Mouse (Mus musculus): Measurements from ENCODE around the gene Dynlrb2.

Gene Dynlrb2

DNA sequence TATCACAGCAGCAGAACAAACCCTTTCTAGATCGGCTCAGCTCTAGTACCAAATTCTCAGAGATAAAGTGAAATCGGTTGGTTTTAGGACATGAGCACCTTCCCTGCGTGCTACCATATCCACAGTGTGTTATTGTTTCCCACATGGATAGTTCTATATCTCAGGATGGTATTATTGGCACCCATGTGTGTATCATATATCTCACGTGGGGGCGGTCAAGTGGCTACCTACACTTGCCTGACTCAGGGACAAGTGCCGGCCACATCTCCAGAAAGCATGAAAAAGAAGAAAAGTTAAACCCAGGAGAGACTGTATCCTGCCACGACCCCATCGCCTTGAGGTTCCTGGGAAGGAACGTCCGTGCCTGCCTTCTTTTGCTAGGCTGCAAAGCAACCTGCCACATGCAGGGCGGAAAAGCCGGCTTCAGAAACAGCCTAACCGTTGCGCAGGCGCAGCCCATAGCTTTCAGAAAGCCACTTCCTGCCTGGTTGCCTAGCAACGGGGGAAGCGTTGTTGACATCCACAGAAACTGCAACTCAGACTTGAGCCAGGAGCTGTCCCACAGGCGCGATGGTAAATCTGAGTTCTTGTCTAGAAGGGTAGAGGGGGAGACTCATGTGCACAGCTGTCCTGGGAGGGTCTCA, at the start of gene Dynlrb2:
Gene Dynlrb2 (plus strand): TSS at position 498 of the 644 bp plus-strand sequence.
- DNase-seq (ENCODE audit: low spot score) = peak; percentile 91

DNA sequence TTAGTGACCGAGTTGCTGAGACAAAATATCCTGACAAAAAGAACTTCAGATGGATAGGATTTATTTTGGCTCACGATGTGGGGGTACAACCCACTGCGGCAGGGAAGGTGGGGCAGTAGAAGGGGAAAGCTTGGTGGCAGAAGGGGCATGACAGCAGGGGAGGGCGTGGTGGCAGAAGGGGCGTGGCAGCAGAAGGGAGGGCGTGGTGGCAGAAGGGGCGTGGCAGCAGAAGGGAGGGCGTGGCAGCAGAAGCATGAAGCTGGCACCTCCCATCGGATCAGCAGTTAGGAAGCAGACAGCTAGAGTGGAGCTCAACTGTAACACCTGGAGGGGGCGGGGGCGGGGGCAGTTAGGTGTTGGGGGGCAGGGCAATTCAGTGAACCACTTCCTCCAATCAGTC, 46.2 kb upstream of the Dynlrb2 start:
- DNase-seq (ENCODE audit: low spot score) = no peak

DNA sequence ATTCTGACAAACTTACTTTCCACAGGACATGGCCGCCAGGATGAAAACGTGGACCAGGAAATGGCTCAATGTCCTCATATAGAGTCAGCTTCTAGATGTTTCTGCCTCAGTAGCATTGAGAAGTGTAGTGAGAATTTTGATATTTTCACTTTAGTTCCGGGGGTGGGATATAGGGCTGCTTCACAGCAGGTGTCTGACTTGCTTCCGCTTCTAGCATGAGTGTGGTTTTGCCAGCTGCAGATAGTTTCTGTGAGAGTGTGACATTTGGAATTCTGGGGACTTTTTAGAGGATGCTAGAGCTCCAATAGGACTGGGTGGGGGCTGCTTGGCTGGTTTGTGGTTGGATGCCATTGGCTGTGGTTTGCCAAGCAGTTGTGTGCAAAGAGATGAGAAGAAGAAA, 43.3 kb upstream of the Dynlrb2 start:
- DNase-seq (ENCODE audit: low spot score) = no peak

DNA sequence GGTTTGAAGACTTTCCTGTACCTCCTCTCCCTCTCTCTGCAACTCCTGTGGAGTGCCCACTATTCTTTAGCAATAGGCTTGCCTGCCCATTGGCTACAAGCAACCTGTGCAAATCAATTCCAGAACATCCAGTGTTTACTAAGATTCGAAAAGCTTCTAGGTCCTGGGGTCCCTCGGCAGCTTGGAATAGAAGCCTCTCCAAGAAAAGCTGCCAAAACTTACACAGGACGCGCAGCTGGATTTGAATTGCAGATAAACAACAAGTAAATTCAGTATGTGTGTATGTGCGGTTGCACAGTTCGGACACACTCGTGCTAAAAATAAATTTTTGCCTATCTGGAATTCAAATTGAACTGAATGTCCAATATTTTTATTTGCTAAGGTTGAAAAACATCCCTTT, 38.2 kb upstream of the Dynlrb2 start:
- DNase-seq (ENCODE audit: low spot score) = no peak

DNA sequence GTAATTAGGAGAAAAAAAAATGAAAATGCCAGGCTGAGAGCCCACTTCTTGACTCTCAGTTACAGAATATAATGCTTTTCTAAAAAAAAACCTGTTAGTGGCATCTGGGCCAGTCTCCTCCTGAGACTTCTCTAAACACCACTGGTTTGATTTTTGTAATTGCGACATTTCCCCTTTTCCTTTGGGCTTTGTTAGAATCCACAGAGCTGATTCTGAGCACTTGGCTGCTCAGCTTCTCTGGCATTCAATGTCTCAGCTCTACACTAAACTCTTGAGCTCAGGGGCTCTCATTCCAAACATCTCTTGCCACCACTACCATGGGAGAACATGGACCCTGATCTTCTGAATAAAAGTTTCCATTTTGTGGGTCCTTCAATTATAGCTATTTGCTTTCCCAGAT, 37.7 kb upstream of the Dynlrb2 start:
- no peak for DNase-seq (ENCODE audit: low spot score)

DNA sequence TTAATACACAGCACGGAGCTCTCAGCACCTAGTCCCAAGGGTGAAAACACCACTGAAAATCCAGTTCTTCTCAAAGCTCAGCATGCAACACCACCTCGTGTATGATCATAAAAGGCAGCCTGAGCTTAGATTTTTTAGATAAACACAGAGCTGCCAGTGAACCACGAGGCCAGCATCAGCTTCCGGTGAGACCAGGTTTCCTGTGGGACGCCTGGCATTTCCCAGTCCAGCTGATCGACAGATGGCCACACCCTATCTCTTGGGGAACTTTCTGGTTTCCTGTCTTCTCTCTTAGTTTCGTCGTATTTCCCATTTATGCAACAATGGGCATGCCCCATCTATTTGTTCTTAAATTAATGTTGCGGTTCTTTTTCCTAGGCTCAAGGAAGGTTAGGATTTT, 26.8 kb upstream of the Dynlrb2 start:
- no peak for DNase-seq (ENCODE audit: low spot score)

DNA sequence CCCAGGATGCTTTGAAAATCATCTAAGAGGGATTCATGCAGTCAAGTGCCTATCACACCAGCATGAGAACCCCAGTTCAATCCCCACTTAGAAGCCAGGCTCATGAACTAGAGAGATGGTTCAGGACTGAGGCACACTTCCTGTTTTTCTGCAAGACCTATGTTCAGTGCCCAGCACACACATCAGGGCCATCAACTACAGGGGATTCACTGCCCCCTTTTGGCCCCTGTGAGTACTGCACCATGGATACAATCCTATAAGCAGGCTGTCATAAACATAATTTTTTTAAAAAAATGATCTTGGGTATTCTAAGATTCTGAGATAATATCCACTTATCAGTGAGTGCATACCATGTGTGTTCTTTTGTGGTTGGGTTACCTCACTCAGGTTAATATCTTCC, 26.1 kb upstream of the Dynlrb2 start:
- no peak for DNase-seq (ENCODE audit: low spot score)

DNA sequence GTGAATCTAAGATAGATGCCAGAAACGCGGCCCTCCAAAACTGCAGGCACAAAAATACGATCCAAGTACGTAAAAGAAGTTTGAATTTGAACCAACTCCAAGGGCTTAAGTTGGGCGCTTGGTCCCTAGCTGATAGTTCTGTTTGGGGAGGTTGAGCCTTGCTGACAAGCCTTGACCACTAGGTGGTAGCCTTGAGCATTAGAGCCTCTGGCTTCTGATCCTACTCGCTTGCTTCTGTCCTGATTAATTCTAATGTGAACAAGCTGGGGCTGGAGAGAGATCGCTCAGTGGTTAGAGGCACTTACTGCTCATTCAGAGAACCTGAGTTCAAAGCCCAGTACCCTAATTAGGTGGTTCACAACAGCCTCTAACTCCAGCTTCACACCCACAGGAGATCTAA, 23.9 kb upstream of the Dynlrb2 start:
- peak; percentile 65 for DNase-seq (ENCODE audit: low spot score)

DNA sequence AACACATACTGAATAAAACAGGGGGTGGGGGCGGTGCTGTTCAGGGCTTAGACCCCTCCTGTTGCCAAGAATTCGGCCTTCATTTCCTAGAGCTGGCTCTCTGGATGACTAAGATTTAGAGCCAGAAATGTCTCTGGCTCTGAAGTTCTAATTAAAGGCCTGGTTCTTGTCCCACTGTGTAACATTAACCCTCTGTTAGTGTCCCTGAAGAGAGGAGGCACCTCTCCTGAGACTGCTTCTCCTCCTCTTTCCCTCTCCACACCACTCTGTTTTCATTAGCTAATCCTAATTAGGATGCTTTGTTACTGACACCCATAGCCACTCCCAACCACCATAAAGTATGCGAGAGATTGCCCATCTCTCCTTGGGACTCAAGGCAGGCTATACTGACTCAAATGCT, 22.0 kb upstream of the Dynlrb2 start:
- no peak for DNase-seq (ENCODE audit: low spot score)

DNA sequence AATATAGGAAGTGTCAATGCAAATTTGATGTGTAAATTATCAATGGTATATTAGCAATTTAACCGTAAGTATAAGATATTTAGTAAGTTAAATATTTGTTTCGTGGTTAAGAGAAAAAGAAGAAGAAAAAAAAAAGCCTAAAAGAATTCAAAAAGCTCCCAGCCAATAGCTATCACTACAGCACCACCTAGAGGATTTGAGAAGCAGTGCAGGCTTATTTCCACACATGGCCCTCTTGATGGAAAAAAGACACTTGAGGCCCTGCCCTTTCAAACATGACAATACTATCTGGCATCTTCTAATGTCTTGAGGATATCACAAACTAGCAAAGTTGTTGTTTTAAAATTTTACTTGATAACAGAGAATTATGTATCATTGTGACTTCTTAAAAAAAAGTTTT, 20.7 kb upstream of the Dynlrb2 start:
- DNase-seq (ENCODE audit: low spot score) = no peak

DNA sequence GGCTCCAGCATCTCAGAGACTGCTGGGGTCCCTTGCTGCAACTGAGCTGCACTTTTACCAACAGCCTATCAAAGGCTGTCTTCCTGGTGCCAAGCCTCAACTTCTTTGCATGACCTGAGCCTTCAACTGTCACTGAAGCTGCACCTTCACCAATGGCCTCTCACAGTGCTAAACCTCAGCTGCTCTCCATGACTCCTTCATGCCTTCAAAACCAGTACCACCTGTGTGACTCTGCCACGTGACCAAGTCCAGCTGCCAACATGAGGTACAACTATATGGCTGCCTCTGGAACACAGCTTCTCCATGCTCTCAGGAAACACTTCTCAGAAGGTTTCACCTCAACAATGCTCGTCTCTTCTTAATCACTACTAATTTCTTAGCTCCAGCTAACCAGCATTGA, 16.2 kb upstream of the Dynlrb2 start:
- no peak for DNase-seq (ENCODE audit: low spot score)

DNA sequence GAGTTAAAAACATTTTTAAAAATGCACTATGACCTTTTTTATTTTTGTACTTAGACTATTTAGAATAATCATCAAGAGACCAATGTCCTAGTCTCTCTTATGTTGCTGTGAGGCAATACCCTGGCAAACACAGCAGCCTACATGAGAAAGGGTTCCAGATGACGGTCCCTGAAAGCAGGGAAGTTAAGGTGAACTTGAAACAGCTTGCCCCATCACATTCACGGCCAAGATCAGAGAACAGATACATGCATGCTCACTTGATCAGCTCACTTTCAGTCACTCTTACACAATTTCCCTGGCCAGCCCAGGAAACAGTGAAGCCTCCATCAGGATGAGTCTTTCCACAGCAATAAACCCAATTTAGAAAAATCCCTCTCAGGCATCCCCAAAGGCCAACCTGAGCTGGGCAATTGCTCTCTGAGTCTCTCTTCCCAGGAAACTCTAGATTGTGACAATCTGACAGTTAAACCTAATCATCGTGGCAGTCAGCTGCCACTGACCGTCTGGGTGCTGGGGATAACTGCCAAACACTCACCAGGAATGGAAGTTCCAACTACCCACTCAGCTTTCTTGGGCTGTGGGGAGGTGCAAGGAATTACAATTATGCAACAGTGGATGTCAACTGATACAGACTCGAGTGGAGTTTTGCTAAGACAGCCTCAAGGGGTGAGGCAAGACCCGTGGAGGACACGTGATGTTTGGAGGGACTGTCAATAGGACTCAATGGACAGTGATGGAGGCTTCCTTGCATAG, 4.5 kb upstream of the Dynlrb2 start:
- no peak for DNase-seq (ENCODE audit: low spot score)

DNA sequence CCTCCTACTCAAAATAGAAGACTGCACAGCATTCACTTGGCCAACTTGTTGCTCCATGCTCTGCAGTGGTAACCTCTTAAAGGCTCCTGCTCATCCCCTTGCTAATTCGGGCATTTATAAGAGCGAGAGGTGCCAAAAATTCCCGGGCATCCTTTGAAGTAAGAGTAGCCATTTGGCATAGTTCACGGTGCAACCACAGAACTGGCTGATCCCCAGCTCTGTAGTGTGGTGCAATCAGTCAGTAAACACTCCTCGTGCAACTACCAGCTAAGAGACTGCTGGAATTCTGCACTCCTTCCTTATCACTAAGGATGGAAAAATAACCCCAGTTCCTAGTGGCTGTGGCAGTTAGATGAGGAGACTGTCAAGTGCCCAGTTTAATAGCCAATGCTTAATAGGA, 3.9 kb downstream of the Dynlrb2 start:
- DNase-seq (ENCODE audit: low spot score) = no peak

DNA sequence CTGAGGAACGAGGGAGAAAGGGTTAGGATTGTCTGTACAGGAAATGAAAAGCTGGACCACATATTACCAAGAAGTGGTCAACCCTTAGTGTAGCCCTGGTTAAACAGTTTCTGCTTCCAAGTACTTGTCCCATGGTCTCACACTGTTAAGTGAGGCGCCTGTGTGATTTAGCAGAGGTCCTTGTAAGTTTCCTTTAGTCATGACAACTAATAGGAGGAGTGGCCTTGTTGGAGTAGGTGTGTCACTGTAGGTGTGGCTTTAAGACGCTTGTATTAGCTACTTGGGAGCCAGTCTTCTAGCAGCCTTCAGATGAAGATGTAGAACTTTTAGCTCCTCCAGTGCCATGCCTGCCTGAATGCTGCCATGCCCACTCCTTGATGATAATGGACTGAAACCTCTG, 4.5 kb downstream of the Dynlrb2 start:
- no peak for DNase-seq (ENCODE audit: low spot score)

DNA sequence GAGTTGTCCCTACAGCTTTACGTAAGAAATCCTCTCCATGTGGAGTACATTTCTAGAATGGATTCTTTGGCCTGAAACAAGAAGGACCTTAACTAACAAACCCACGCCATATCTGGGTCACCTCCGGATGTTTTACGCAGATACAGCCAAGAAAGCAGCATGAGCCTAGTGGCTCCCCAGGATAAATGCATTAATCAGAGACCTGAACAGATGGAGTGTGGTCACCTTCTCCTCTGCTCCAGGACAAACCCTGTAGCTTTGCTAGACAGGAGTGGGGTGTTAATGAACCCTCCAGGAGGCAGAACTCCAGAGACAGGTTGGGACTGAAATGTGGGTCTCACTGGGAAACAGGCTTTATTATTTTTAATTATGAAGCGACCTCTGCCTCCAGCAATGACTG, 14.9 kb downstream of the Dynlrb2 start:
- DNase-seq (ENCODE audit: low spot score) = no peak

DNA sequence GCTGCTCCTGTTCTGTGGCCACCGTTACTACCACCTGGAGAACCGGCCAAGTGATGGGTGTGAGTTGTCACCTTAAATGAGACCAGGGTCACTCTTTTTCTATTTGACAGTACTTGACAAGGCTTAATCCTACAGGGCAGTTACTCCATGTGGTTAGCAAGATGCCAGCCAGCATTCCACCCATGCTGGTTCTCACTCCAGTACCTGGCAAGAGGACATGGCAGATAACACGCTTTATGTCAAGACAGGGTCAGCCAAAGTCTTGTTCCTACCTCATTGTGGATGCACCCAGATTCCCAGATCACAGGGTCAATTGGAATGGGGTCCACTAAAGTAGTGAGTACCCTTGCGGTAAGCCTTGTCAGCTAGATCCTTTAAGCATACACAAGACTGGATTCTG, 16.4 kb downstream of the Dynlrb2 start:
- no peak for DNase-seq (ENCODE audit: low spot score)

DNA sequence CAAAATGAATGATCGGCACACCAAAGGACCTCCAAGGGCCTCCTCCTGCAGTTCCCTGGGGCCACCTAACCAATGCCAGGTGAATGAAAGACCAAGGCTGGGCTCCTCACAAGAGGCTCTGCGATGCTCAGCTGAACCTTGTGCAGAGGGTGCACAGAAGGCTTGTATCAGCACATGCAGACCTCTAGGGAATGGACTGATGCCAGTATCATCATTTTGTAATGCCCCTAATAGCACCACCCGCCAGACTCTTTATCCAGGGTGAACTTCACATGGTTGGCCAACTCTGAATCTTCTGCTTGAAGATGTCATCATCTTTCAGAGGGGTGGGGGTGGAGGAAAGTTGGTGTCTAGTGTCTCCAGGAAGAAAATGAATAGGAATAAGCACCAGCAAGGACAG, 16.9 kb downstream of the Dynlrb2 start:
- DNase-seq (ENCODE audit: low spot score) = no peak

DNA sequence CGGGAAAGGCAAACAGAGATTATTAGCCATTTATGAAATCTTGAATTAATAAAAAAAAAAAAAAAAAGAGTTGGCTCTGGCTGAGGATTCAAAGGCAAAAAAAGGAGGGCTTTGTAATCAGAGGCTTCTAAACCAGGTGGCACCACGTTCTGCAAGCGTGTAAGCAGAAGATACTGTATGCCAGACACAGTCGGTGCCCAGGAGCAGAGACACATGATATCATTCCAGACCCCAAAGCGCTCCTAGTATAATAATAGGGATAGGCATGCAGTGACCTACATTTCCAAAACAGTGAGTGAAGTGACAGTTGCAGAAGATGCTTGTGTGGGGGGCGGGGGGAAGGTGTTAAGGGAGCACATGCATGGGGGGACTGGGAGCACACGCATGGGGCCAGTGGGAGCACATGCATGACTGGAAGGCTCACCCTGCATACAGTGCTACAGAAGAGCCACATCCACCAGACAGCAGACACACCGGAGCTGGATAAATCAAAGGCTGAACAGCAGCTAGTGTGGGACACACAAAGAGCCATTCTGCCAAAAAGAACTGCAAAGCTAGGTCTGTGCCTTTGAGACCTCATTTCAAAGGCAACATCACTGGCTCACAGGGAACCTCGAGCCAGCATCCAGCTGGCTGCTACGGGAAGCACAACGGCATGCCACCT, 17.5 kb downstream of the Dynlrb2 start:
- DNase-seq (ENCODE audit: low spot score) = no peak

DNA sequence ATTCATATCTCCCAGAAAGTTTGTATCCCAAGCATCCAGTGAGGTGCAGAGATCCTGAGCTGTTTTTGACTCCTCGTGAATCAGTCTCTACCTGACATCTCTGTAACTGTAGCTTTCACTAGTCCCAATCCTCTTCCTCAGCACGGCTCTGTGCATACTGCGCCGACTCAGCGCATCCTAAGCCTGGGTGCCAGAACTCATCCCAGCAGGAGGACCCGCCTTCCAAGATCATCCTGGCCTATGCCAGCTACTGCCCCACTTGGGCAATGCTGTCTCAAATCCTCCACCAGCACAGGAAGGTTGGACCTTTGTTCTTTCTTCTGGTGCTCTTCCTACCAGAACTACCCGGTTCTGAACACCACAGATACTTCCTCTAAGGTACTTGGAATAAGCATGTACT, 20.1 kb downstream of the Dynlrb2 start:
- no peak for DNase-seq (ENCODE audit: low spot score)

DNA sequence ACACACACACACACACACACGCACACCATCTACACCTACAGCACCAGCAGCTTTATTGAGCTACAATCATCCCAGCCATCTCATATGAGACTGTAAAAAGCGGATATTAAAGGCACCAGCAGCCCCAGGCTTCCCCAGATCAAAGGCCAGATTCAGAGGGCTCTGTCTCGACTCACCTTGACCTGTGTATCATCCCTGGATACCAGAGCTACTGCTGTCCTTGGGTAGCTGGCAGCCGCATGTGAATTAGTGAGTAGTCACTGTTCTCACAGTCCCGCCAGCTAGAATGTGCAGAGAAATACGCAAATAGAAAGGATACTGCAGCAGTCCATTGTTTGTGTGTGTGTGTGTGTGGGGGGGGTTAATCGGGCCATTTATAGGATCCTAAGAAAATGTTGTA, 24.0 kb downstream of the Dynlrb2 start:
- no peak for DNase-seq (ENCODE audit: low spot score)

DNA sequence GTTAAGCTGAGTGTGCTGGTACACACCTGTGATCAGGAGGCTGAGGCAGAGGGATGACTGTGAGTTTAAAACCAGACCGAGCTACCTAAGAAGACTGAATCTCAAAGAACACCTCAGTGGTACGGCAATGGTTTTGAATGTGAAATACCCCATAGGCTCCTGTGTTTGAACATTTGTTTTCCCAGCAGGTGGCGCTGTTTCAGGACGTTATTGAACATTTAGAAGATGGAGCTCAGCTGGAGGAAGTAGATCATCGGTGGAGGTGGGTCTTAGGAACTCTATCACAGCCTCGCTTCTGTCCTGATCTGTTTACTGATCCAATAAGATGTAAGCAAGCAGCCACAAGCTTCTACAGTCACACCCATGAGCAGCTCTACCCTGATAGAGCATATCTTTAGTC, 28.3 kb downstream of the Dynlrb2 start:
- no peak for DNase-seq (ENCODE audit: low spot score)

DNA sequence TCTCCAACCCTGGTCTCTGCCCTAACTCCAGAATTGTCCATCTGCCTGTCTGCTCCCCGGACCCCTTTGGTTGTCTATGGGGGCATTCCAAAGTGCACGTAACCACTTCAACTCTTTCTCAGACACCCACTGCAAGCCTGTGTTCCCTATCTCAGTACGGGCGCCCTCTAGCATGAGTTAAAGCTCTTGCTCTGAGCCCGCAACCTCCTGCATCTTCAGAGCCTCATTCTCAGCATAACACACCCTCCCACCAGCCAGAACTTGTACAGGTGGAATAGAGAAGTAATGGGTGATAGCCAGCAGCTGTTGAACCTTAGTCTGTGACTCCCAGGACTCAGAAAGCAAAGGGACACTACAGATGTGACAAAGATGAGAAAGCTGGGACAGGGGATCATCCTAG, 32.0 kb downstream of the Dynlrb2 start:
- no peak for DNase-seq (ENCODE audit: low spot score)

DNA sequence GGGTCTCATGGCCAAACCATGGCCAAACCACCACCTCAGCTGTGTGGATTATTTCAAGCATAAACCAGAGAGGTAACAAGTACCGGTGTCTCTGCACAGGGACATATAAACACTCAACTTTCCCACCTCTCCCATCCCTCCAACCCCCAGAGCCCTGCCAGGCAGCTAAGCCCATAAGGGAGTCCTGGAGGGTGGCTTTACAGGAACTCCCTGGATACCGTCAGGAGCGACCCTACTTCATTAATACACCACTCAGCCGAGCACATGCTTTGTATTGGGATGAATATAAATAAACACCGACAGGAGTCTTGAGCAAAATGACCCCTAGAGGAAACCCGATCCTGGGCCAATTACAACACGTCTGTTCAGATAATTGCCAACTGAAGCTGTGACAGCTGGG, 34.0 kb downstream of the Dynlrb2 start:
- no peak for DNase-seq (ENCODE audit: low spot score)

DNA sequence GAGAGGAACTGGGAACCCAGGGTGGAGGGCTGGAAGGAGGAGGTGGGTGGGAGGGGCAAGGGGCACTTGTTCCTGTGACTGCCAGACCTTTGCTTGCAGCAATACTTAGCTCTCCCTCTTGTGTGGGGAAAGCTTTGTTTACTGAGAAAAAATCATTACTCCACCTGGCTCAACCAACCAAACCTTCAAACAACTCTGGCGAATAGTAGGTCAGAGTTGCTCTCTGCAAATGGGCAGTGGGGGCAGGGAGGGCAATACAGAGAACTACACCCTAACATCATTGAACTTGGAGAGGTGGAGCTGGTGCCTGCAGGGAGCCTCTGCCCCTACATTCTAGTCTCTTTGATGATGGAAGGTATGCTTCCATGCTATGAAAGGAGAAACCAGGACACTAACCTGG, 35.4 kb downstream of the Dynlrb2 start:
- DNase-seq (ENCODE audit: low spot score) = no peak
